Mouse (Mus musculus) activated CD4-positive, CD25-positive, alpha-beta regulatory T cell, adult 9 weeks (primary cell): ENCODE results near the gene Med21. TPM values are rescaled to one million over a fixed set of nuclear protein-coding genes. Genes with fewer than 3 reads are reported as not detected.

Experiments used
- polyA plus RNA-seq: library from polyadenylated mRNA; unstranded; fragments of 100-300 nt; shearing (Covaris generic); gene quantifications from one replicate; pipeline ENCODE4 v1.2.1, GENCODE M21; 2017

The Med21 gene
- 93.2 TPM for polyA plus RNA-seq

DNA sequence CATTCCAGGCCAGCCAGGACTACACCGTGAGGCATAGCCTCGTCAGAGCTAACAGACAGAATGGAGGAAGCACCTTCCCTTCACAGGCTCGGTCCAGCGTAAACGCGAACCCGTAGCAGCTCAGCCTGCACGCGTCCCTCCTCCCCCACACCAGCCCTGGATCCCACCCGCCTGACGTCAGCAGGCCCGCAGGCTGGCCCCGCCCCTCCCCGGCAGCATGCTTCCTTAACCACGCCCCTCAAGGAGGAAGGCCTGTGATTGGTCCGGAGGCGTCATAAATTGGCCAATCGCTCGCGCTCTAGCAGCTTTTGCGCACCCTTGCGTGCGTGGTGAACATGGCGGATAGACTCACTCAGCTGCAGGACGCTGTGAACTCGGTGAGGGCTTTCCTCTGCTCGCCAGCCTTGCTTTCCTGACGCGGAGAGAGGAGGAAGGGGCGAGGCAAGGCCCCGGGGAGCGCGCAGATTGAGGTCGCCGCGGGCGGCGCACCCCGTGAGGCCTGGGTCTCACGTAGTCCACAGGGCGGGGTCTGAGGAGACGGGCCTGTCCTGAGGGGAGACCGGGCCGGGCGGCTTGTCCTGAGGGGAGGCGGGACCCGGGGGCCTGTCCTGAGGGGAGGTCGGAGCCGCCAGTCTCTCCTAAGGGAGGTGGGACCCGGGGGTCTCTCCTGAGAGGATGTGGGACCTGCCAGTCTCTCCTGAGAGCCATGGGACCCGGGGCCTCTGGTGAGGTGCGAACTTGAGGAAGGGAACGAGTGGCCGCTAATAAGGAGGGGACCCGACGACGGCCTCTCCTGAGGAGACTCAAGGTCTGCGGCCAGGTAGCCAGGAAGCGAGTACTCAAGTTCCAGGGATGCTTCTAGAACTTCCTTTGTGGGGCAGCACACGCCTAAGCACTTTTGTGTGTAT is at the start of gene Med21, which contains the start of gene Tm7sf3:
Med21 (plus strand) TSS at position 272 of the 908 bp plus-strand sequence.
Tm7sf3 (minus strand) TSS at position 549 of the 908 bp plus-strand sequence.

Other genes starting within 250 kb of the Med21 start
- 268 TPM for gene Itpr2, start 140.3 kb upstream of the Med21 start, polyA plus RNA-seq
- gene Fgfr1op2, start 65.3 kb upstream of the Med21 start, polyA plus RNA-seq: 213 TPM
- 111 TPM for gene Ints13, start 64.7 kb upstream of the Med21 start, polyA plus RNA-seq
- gene Tm7sf3, start 277 bp downstream of the Med21 start, polyA plus RNA-seq: 2.7 TPM
- 9.7 TPM for gene Stk38l, start 82.4 kb downstream of the Med21 start, polyA plus RNA-seq
- gene Arntl2, start 153.5 kb downstream of the Med21 start, polyA plus RNA-seq: not detected
- gene Smco2, start 207.6 kb downstream of the Med21 start, polyA plus RNA-seq: not detected
- gene Ppfibp1, start 245.9 kb downstream of the Med21 start, polyA plus RNA-seq: 11.0 TPM